Mouse (Mus musculus) megakaryocyte, embryonic 14.5 days (primary cell): ENCODE results near the gene Cda.

Experiments
- FLI1 ChIP-seq: IDR thresholded peaks from 2 replicates; pipeline ENCODE4 v1.6.1; 2012; ENCODE audit warnings: low read length, inconsistent platforms, mixed read lengths
- GATA1 ChIP-seq: IDR thresholded peaks from 3 replicates; pipeline ENCODE4 v1.6.1; 2012; ENCODE audit warnings: mixed read lengths, low read length, inconsistent platforms, borderline replicate concordance

GRCm38 (mm10) chr4:138358176-138358575 lies 9.6 kb downstream of the Cda start:
- no peak for TF ChIP-seq GATA1
- TF ChIP-seq FLI1 = no peak
